ENCODE assay signal across 10 mouse cellular contexts in genomic region chr17:83889329-83889690, GRCm38 (mm10). TPM values are rescaled to one million over a fixed set of nuclear protein-coding genes. Genes with fewer than 3 reads are reported as not detected.
DNase-seq lines count a peak whose midpoint lies in the region; ATAC-seq and TF ChIP-seq lines count a peak whose summit lies in the region.
"Had no signal": no experiment of that assay in that cellular context is flagged by ENCODE, and none has a peak within 500 bp of the region (broad histone marks: within the 10 kb centered on the region; RNA-seq: fewer than 3 reads in every experiment).

No protein-coding gene starts in this region.

- H3K9me3 ChIP-seq in embryonic facial prominence, embryonic 15.5 days (replicated peaks), result no peaks in the 10 kb centered on the region
- H3K9me3 ChIP-seq in limb, embryonic 14.5 days (ENCODE audit: control insufficient read depth, low read length), result no peaks in the 10 kb centered on the region

- no peak overlapping the region for H3K4me3 ChIP-seq in embryonic facial prominence, embryonic 15.5 days (replicated peaks)
- H3K4me3 ChIP-seq in limb, embryonic 14.5 days (replicated peaks; ENCODE audit: low read length), result no peak overlapping the region

- no peak for DNase-seq in frontal cortex, postnatal 36 days (ENCODE audit: low spot score in 2 of 2)
- DNase-seq in left cerebral cortex, adult 11 months (ENCODE audit: low spot score), result peak; percentile 38
- no peak for DNase-seq in left cerebral cortex, postnatal 4 days
- DNase-seq in limb, embryonic 14.5 days (ENCODE audit: low spot score), result no peak
- no peak for DNase-seq in embryo, embryonic 10.5 days (ENCODE audit: low spot score)
- no peak for DNase-seq in adrenal gland, postnatal 14 days

- 69% methylated on average over 5 of the region's 5 CpGs for WGBS in embryonic facial prominence, embryonic 15.5 days
- WGBS in limb, embryonic 14.5 days, result 78% methylated on average over 5 of the region's 5 CpGs

- ATAC-seq in frontal cortex, adult (ENCODE audit: low TSS enrichment), result peak; percentile 13
- no peak for ATAC-seq in embryonic facial prominence, embryonic 15.5 days (ENCODE audit: insufficient number of reproducible peaks, low FRiP score, low TSS enrichment, low read depth)
- no peak for ATAC-seq in limb, embryonic 14.5 days (ENCODE audit: low FRiP score, low read depth)

- H3K27me3 ChIP-seq in embryonic facial prominence, embryonic 15.5 days, result no peaks in the 10 kb centered on the region
- no peaks in the 10 kb centered on the region for H3K27me3 ChIP-seq in limb, embryonic 14.5 days (ENCODE audit: control insufficient read depth, insufficient read depth, low read length)

- no peaks in the 10 kb centered on the region for H3K36me3 ChIP-seq in embryonic facial prominence, embryonic 15.5 days
- no peaks in the 10 kb centered on the region for H3K36me3 ChIP-seq in limb, embryonic 14.5 days (ENCODE audit: control insufficient read depth, insufficient read depth, low read length)

- peaks cover 48% of the 10 kb centered on the region for H3K4me1 ChIP-seq in embryonic facial prominence, embryonic 15.5 days
- peaks cover 35% of the 10 kb centered on the region for H3K4me1 ChIP-seq in limb, embryonic 14.5 days (ENCODE audit: control insufficient read depth, insufficient read depth, low read length)

- intact Hi-C loops in left cerebral cortex, postnatal 4 days (cut with DNase I), result no loop called here

- H3K4me2 ChIP-seq in embryonic facial prominence, embryonic 15.5 days (replicated peaks), result no peak overlapping the region
- no peak overlapping the region for H3K4me2 ChIP-seq in limb, embryonic 14.5 days (replicated peaks; ENCODE audit: low read depth, low read length, severe bottlenecking)

- no peak overlapping the region for H3K9ac ChIP-seq in embryonic facial prominence, embryonic 15.5 days
- no peak overlapping the region for H3K9ac ChIP-seq in limb, embryonic 14.5 days (ENCODE audit: low read depth, low read length, severe bottlenecking)

- H3K27ac ChIP-seq in embryonic facial prominence, embryonic 15.5 days (replicated peaks), result peak overlapping the region; percentile 89
- H3K27ac ChIP-seq in limb, embryonic 14.5 days (replicated peaks; ENCODE audit: low read depth, low read length), result peak overlapping the region; percentile 52

- TF ChIP-seq POLR2A in limb, embryonic 14.5 days (IDR thresholded peaks at IDR 0.05; ENCODE audit: borderline replicate concordance, extremely low read depth, insufficient read depth, insufficient read length), result no peak

RNA-seq across cellular contexts. Expression of gene Haao, which starts 41.5 kb away (rescaled TPM):
- under 1 TPM in 1 of 2 experiments, not detected in 1; 0.20 TPM for total RNA-seq in left cerebral cortex, postnatal 4 days (2021)
- polyA plus RNA-seq in embryonic facial prominence, embryonic 15.5 days (2015; fragmentation: Nextera tagmentation; extraction: Ambion mirVana), result 1.1 and 1.6 TPM in 2 replicates
- polyA plus RNA-seq in limb, embryonic 14.5 days (2012; rRNA removed), result 0.92 and 1.2 TPM in 2 replicates
- polyA plus RNA-seq in limb, embryonic 14.5 days (2014; fragmentation: Nextera tagmentation; extraction: Ambion mirVana), result 1.3 and 2.0 TPM in 2 replicates
- 6.8 and 27.0 TPM in 2 replicates for total RNA-seq in adrenal gland, postnatal 14 days (2021)
- total RNA-seq: layer of hippocampus, postnatal 10 days had no signal
- polyA plus RNA-seq: C2C12 had no signal
